Mouse (Mus musculus): ENCODE results near the gene Prmt7. TPM values are rescaled to one million over a fixed set of nuclear protein-coding genes. Genes with fewer than 3 reads are reported as not detected.
"Not testable (repeated sequence)": the region's sequence is repeated elsewhere in the genome, so short reads cannot be mapped to it uniquely, and the experiment has no call there.

Gene Prmt7
- polyA plus RNA-seq, 1 experiment from 2014 or later = 68.8 TPM

DNA sequence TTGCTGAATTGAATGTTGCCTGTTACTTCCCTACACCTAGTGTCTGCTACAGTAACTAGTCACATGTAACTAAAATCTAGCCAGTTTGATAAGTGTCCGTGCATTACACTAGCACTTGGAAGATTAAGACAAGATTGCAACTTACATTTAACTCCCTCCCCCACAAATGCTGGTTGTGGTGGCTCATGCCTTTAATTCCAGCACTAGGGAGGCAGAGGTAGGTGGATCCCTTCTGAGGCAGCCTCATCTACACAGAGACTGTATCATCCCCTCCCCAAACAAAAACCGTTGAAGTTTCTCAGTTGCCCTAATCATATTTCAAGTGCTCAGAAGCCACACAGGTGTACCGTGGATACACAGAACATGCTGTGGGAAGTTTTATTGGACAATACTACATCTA is 11.1 kb upstream of the Prmt7 start:
- H3K36me3 ChIP-seq (ENCODE audit: control insufficient read depth, insufficient read depth, low read length); ATAC-seq (replicated peaks; ENCODE audit: low FRiP score): not testable (repeated sequence)
- WGBS = 89% methylated on average over 3 of the region's 3 CpGs

DNA sequence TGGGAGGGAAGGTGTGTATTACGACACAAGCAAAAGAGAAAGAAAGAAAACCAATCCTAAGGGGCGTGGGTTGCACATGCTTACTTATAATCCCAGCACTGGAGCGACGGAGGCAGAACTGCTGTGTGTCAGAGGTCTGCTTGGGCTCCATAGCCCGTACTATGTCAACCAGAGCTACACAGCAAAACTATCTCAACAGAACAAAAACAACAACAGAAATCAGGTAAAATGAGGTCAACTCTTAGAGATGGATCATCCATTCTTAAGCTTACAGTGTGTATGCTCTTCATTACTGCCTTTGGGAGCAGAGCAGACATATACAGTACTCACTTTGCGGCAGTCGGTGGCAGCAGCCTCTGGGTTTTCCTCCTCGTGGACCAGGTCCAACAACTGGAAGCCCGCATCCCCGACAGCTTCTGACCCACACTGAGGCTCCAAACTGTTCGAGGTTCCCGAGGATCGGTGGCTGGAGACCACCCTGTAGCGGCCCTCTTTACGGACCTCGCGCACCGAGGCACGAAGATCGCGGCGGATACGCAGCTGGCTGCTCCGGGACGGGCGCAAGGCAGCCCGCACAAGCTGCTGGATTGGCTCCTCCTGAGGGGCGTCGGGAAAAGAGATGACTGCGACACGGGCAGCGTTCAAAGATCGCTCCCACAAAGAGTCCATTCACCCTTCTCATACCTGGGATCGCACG is 553 bp upstream of the Prmt7 start:
- DNase-seq (ENCODE audit: low spot score) = no peak
- Histone ChIP-seq H3K36me3 (ENCODE audit: control insufficient read depth, insufficient read depth, low read length) (peaks cover 2% of the 10 kb centered on the region; the same call in 1 of the 2 replicates), H3K4me2 (ENCODE audit: low read depth, low read length, severe bottlenecking) (peak overlapping the region; percentile 84), H3K27me3 (ENCODE audit: control insufficient read depth, insufficient read depth, low read length) (no peaks in the 10 kb centered on the region), H3K4me1 (replicated peaks; ENCODE audit: control insufficient read depth, insufficient read depth, low read length) (peaks cover 8% of the 10 kb centered on the region; the same call in 1 of the 2 replicates), H3K9ac (ENCODE audit: low read length) (peak overlapping the region; percentile 89), H3K4me3 (ENCODE audit: low read depth, low read length) (peak overlapping the region; percentile 85), H3K27ac (ENCODE audit: low read depth, low read length) (peak overlapping the region; percentile 88), H3K9me3 (ENCODE audit: control insufficient read depth, low read length) (no peaks in the 10 kb centered on the region)
- under 1% methylated on average over 35 of the region's 35 CpGs for WGBS
- ATAC-seq (replicated peaks; ENCODE audit: low FRiP score) = peak; percentile 75

More for the DNA sequence above, 11.1 kb upstream of the Prmt7 start:
- H3K9ac ChIP-seq (ENCODE audit: low read length); H3K4me1 ChIP-seq (replicated peaks; ENCODE audit: control insufficient read depth, insufficient read depth, low read length); H3K4me3 ChIP-seq (ENCODE audit: low read depth, low read length); H3K27ac ChIP-seq (ENCODE audit: low read depth, low read length); H3K9me3 ChIP-seq (ENCODE audit: control insufficient read depth, low read length); DNase-seq (ENCODE audit: low spot score); H3K4me2 ChIP-seq (ENCODE audit: low read depth, low read length, severe bottlenecking); H3K27me3 ChIP-seq (ENCODE audit: control insufficient read depth, insufficient read depth, low read length): not testable (repeated sequence)

DNA sequence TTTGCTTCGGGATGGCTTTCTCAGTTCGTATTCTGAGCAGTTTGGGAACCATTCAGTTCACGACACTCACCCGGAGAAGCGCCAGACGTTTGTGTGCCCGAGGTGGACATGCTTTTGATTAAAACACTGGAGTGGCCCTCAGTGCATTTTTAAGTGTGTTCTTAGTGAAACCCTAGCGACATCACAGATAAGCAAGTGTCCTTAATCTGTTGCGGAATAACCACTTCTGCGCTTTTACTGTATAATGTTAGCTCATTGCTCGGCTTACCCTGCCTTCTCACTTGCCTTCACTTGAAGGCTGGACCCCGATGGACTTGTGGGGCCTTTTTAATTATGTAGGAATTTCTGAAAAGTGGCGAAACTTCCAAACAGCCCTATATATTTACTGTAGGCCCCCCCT is 685 bp downstream of the Prmt7 start:
- H3K36me3 ChIP-seq (ENCODE audit: control insufficient read depth, insufficient read depth, low read length) = no peaks in the 10 kb centered on the region; the same call in 1 of the 2 replicates

DNA sequence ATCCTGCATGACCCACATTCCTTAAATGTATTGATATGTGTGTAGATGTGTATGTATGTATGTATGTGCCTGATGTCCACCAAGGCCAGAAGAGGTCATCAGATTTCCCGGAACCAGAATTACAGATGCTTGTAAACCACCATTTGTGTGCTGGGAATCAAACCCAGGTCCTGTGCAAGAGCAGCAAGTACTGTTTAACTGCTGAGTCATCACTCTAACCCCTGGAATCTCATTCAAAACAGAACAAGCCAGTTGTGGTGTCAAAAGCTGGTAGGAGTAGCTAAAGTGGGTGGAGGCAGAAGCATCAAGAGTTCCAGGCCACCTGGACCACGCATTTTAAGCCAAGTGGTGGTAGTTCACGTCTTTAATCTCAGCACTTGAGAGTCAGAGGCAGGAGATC is 3.2 kb downstream of the Prmt7 start:
- no peak for ATAC-seq (replicated peaks; ENCODE audit: low FRiP score)
- H3K4me1 ChIP-seq (replicated peaks; ENCODE audit: control insufficient read depth, insufficient read depth, low read length) = peaks cover 8% of the 10 kb centered on the region; the same call in 1 of the 2 replicates
- WGBS = 95% methylated on average over 3 of the region's 3 CpGs
- no peak overlapping the region for H3K4me2 ChIP-seq (ENCODE audit: low read depth, low read length, severe bottlenecking)
- no peaks in the 10 kb centered on the region for H3K9me3 ChIP-seq (ENCODE audit: control insufficient read depth, low read length)
- no peak for DNase-seq (ENCODE audit: low spot score)
- no peak overlapping the region for H3K4me3 ChIP-seq (ENCODE audit: low read depth, low read length)
- no peak overlapping the region for H3K9ac ChIP-seq (ENCODE audit: low read length)
- no peaks in the 10 kb centered on the region for H3K27me3 ChIP-seq (ENCODE audit: control insufficient read depth, insufficient read depth, low read length)
- no peak overlapping the region for H3K27ac ChIP-seq (ENCODE audit: low read depth, low read length)
- H3K36me3 ChIP-seq (ENCODE audit: control insufficient read depth, insufficient read depth, low read length) = no peaks in the 10 kb centered on the region; the same call in 1 of the 2 replicates

More for the DNA sequence above, 685 bp downstream of the Prmt7 start:
- no peaks in the 10 kb centered on the region for H3K9me3 ChIP-seq (ENCODE audit: control insufficient read depth, low read length)
- no peaks in the 10 kb centered on the region for H3K27me3 ChIP-seq (ENCODE audit: control insufficient read depth, insufficient read depth, low read length)
- WGBS = 5% methylated on average over 13 of the region's 13 CpGs
- DNase-seq (ENCODE audit: low spot score) (no peak), ATAC-seq (replicated peaks; ENCODE audit: low FRiP score) (no peak)
- peaks cover 8% of the 10 kb centered on the region; the same call in 1 of the 2 replicates for H3K4me1 ChIP-seq (replicated peaks; ENCODE audit: control insufficient read depth, insufficient read depth, low read length)
- H3K4me3 ChIP-seq (ENCODE audit: low read depth, low read length) = peak overlapping the region; percentile 85
- H3K4me2 ChIP-seq (ENCODE audit: low read depth, low read length, severe bottlenecking) = peak overlapping the region; percentile 84
- peak overlapping the region; percentile 88; the same call in 1 of the 2 replicates for H3K27ac ChIP-seq (ENCODE audit: low read depth, low read length)
- H3K9ac ChIP-seq (ENCODE audit: low read length) = peak overlapping the region; percentile 89

DNA sequence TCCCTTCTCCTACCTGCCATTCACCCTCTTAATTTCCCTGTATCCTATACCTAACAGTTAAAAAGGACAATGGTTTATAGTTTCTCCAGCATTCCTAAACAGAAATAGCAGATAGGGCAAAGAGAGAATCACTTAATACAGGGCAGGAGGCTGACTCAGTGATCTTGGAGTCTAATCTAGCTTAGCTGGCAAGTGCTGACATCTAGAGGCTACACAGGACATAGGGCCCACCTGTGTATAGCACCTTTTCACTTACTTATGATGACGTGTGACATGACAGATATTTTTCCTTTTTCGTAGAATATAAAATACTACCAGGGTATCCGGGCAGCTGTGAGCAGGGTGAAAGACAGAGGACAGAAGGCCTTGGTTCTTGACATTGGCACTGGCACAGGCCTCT is 8.9 kb downstream of the Prmt7 start:
- H3K4me1 ChIP-seq (replicated peaks; ENCODE audit: control insufficient read depth, insufficient read depth, low read length) = no peaks in the 10 kb centered on the region
- H3K9ac ChIP-seq (ENCODE audit: low read length) = no peak overlapping the region
- H3K9me3 ChIP-seq (ENCODE audit: control insufficient read depth, low read length) = no peaks in the 10 kb centered on the region
- DNase-seq (ENCODE audit: low spot score) = no peak
- no peak for ATAC-seq (replicated peaks; ENCODE audit: low FRiP score)
- no peak overlapping the region for H3K4me2 ChIP-seq (ENCODE audit: low read depth, low read length, severe bottlenecking)
- 96% methylated on average over 3 of the region's 3 CpGs for WGBS
- no peak overlapping the region for H3K27ac ChIP-seq (ENCODE audit: low read depth, low read length)
- H3K36me3 ChIP-seq (ENCODE audit: control insufficient read depth, insufficient read depth, low read length) = no peaks in the 10 kb centered on the region; the same call in 1 of the 2 replicates
- no peaks in the 10 kb centered on the region for H3K27me3 ChIP-seq (ENCODE audit: control insufficient read depth, insufficient read depth, low read length)
- H3K4me3 ChIP-seq (ENCODE audit: low read depth, low read length) = no peak overlapping the region

DNA sequence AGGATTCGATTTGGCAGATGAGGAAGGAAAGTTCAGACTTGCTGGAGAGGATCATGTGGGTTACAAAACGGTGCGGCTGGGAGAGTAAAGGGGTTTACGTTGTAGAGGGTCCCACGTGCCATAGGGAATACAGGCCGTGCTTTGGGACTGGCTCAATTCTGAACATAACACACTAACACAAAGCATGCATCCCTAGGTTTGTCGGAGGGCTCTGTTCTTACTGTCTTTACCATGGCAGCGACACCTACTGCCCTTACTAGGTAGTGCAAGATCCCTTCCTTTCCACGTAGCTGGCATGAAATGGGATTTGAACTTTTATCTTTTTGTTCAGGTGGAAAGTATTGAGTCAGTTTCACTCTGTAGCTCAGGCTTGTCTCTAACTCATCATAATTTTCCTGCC is 15.9 kb downstream of the Prmt7 start:
- no peaks in the 10 kb centered on the region for H3K9me3 ChIP-seq (ENCODE audit: control insufficient read depth, low read length)
- no peaks in the 10 kb centered on the region for H3K27me3 ChIP-seq (ENCODE audit: control insufficient read depth, insufficient read depth, low read length)
- H3K4me2 ChIP-seq (ENCODE audit: low read depth, low read length, severe bottlenecking) = no peak overlapping the region
- H3K9ac ChIP-seq (ENCODE audit: low read length) = no peak overlapping the region
- H3K4me3 ChIP-seq (ENCODE audit: low read depth, low read length) = no peak overlapping the region
- peaks cover 7% of the 10 kb centered on the region; the same call in 1 of the 2 replicates for H3K36me3 ChIP-seq (ENCODE audit: control insufficient read depth, insufficient read depth, low read length)
- ATAC-seq (replicated peaks; ENCODE audit: low FRiP score) = no peak
- peak; percentile 72 for DNase-seq (ENCODE audit: low spot score)
- WGBS = 48% methylated on average over 9 of the region's 9 CpGs
- no peaks in the 10 kb centered on the region for H3K4me1 ChIP-seq (replicated peaks; ENCODE audit: control insufficient read depth, insufficient read depth, low read length)
- no peak overlapping the region for H3K27ac ChIP-seq (ENCODE audit: low read depth, low read length)

DNA sequence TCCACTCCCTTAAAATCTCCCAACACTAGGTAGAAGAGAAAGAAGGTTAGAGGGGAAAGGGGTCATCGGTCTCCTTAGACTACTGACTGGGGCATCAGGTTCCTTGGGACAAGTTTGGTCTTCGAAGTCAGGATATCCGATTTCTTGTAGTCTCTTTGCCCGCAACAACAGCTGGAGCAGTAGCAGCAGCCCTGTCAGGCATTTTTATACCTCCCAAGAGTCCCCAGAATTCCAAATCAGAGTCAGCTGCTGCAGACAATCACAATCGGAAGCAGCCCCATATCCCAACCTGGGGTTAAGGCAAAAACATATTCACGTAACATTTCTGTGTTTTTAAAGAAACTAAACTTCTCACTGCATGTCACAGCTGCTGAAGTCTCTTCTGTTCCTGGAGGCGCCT is 20.8 kb downstream of the Prmt7 start:
- no peak overlapping the region for H3K27ac ChIP-seq (ENCODE audit: low read depth, low read length)
- ATAC-seq (replicated peaks; ENCODE audit: low FRiP score) (no peak), DNase-seq (ENCODE audit: low spot score) (no peak)
- 91% methylated on average over 7 of the region's 7 CpGs for whole genome bisulfite sequencing
- H3K27me3 ChIP-seq (ENCODE audit: control insufficient read depth, insufficient read depth, low read length) = no peaks in the 10 kb centered on the region
- H3K36me3 ChIP-seq (ENCODE audit: control insufficient read depth, insufficient read depth, low read length) = peaks cover 5% of the 10 kb centered on the region; the same call in 1 of the 2 replicates
- no peak overlapping the region for H3K4me3 ChIP-seq (ENCODE audit: low read depth, low read length)
- no peaks in the 10 kb centered on the region for H3K9me3 ChIP-seq (ENCODE audit: control insufficient read depth, low read length)
- H3K4me1 ChIP-seq (replicated peaks; ENCODE audit: control insufficient read depth, insufficient read depth, low read length) = no peaks in the 10 kb centered on the region
- no peak overlapping the region for H3K9ac ChIP-seq (ENCODE audit: low read length)
- no peak overlapping the region for H3K4me2 ChIP-seq (ENCODE audit: low read depth, low read length, severe bottlenecking)

DNA sequence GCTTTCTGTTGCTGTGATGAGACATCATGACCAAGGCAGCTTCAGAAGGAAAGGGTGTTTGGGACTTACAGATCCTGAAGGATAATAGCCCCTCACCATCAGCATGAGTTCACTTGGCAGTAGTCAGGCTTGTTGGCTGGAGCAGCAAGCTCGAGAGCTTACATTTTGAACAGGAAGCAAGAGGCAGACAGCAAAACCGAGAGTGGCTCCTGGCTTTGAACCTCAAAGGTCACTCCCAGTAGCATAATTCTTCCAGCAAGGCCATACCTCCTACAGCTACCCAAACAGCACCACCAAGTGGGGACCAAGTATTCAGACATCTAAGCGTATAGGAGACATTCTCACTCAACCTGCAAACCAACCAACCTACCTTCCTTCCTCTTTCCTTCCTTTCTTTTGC is 22.0 kb downstream of the Prmt7 start:
- 86% methylated on average over 3 of the region's 3 CpGs for WGBS
- ATAC-seq (replicated peaks; ENCODE audit: low FRiP score) = no peak
- Histone ChIP-seq H3K4me2 (ENCODE audit: low read depth, low read length, severe bottlenecking) (no peak overlapping the region), H3K27ac (ENCODE audit: low read depth, low read length) (no peak overlapping the region), H3K9ac (ENCODE audit: low read length) (no peak overlapping the region), H3K27me3 (ENCODE audit: control insufficient read depth, insufficient read depth, low read length) (no peaks in the 10 kb centered on the region), H3K36me3 (ENCODE audit: control insufficient read depth, insufficient read depth, low read length) (peaks cover 5% of the 10 kb centered on the region), H3K4me3 (ENCODE audit: low read depth, low read length) (no peak overlapping the region), H3K9me3 (ENCODE audit: control insufficient read depth, low read length) (no peaks in the 10 kb centered on the region), H3K4me1 (replicated peaks; ENCODE audit: control insufficient read depth, insufficient read depth, low read length) (no peaks in the 10 kb centered on the region)
- DNase-seq (ENCODE audit: low spot score) = no peak
